Mouse (Mus musculus): ENCODE measurements around the gene Notch3. TPM values are rescaled to one million over a fixed set of nuclear protein-coding genes. Genes with fewer than 3 reads are reported as not detected.
"Not testable (repeated sequence)": the region's sequence is repeated elsewhere in the genome, so short reads cannot be mapped to it uniquely, and the experiment has no call there.

The Notch3 gene
- polyA plus RNA-seq, 1 experiment from 2014 or later: 23.4 TPM

DNA sequence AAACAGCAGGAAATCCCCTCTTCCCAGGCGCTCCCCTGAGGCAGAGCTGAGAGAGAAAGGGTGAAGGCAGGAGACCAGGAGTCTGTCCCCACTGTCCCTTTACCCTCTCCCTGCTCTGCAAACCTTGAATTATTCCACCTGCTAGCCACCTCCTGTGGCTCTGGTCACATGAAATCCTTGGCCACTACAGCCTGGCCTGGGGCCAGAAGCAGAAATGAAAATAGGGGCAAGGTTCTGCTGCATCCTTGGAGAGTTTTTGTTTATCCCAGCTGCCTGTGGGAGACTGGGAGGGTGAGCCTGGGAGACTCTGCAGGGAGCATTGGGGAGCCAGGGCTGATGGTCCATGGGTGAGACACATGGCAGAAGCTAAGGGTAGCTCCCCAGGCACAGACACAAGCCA lies 69.0 kb downstream of the Notch3 start:
- peaks cover 49% of the 10 kb centered on the region for H3K27me3 ChIP-seq (ENCODE audit: low read depth, poor library complexity, severe bottlenecking)
- peaks cover 15% of the 10 kb centered on the region; the same call in 1 of the 2 replicates for H3K9me3 ChIP-seq (replicated peaks)
- 50% methylated on average over 1 of the region's 1 CpGs for WGBS
- H3K4me1 ChIP-seq: peaks cover 13% of the 10 kb centered on the region
- DNase-seq (ENCODE audit: low spot score): no peak
- no peak overlapping the region for H3K27ac ChIP-seq (replicated peaks)
- H3K36me3 ChIP-seq: no peaks in the 10 kb centered on the region
- no peak overlapping the region for H3K4me3 ChIP-seq

DNA sequence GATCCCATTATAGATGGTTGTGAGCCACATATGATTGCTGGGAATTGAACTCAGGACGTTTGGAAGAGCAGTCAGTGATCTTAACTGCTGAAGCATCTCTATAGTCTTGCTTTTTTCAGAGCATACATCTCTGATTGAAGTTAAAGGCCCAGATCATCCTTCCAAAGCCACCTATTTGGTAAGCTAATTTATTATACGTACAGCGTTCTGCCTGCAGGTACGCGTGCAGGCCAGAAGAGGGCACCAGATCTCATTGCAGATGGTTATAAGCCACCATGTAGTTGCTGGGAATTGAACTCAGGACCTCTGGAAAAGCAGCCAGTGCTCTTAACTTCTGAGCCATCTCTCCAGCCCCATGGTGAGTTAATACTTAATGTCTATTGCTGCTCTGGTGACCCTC lies 73.8 kb downstream of the Notch3 start:
- no peak for DNase-seq (ENCODE audit: low spot score)
- H3K9me3 ChIP-seq (replicated peaks): peaks cover 15% of the 10 kb centered on the region; the same call in 1 of the 2 replicates
- no peaks in the 10 kb centered on the region for H3K36me3 ChIP-seq
- H3K27me3 ChIP-seq (ENCODE audit: low read depth, poor library complexity, severe bottlenecking): peaks cover 5% of the 10 kb centered on the region; the same call in 1 of the 2 replicates
- H3K4me3 ChIP-seq: no peak overlapping the region
- H3K27ac ChIP-seq (replicated peaks): no peak overlapping the region
- WGBS: 82% methylated on average over 5 of the region's 5 CpGs
- peaks cover 19% of the 10 kb centered on the region for H3K4me1 ChIP-seq

DNA sequence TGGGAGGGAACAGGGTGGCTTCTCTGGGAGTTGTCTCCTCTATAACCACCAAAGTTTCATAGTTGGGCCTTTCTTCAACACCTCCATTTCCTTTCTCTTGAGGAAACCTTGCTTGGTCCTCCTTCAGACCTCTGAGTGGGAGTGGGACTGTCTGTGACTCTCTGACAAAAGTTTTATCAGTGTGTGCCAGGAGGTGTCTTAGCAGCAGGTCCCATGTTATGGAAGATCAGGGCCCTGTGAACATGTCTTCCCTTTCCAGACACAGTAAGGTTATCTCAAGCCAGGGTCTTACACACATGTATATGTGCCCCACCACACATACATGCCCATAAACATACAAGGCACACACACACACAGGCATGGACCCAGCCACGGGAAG lies 74.4 kb downstream of the Notch3 start:
- DNase-seq (ENCODE audit: low spot score): no peak
- no peak overlapping the region for H3K4me3 ChIP-seq

DNA sequence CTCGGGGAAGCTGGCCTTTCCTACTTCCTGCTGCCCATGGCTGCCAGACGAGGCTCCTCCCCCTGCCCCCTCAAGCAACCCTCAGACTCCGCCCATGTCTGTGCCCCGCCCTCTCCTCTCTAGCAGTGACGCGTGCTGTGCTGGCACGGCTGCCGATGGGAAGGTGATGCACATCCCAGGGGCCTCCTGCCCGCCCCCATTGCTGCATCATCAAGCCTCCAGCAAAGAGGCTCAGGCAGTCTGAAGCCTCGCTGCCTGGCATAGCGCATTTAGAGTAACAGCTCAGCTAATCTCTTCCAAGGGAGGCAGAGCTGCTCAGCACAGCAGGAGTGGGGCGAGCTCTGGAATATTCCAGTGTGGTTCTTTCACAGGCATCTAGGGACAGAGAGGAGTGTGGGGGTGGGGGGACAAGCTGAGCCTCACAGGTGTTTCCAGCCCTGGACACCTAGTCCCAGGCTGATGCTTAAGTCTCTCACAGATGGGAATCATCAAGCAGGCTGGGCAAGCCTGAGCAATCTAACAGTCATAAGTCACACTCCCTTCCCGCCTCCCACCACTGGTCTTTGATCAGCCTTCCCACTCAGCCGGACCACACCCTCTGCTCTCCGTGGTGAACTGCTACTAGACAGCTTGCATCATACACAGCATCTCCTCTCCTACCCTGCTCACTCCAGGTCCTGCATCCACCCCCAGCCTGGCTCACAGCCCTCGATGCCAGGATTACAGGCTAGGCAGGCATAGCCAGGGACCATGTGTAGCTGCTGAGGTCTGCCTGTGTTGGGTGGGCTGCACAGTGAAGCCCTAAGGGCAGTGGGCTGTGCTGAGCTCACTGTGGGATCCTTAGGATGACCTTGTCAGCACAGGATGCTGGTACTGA lies 75.0 kb downstream of the Notch3 start:
- H3K27me3 ChIP-seq (ENCODE audit: low read depth, poor library complexity, severe bottlenecking); H3K36me3 ChIP-seq: not testable (repeated sequence)
- peaks cover 15% of the 10 kb centered on the region; the same call in 1 of the 2 replicates for H3K9me3 ChIP-seq (replicated peaks)
- H3K27ac ChIP-seq (replicated peaks): peak overlapping the region; percentile 82
- WGBS: 12% methylated on average over 15 of the region's 16 CpGs
- peak; percentile 86 for DNase-seq (ENCODE audit: low spot score)
- peak overlapping the region; percentile 50 for H3K4me3 ChIP-seq
- peaks cover 19% of the 10 kb centered on the region for H3K4me1 ChIP-seq

More for the DNA sequence above, 74.4 kb downstream of the Notch3 start:
- 85% methylated on average over 1 of the region's 1 CpGs for WGBS
- H3K27ac ChIP-seq (replicated peaks): no peak overlapping the region
- peaks cover 15% of the 10 kb centered on the region; the same call in 1 of the 2 replicates for H3K9me3 ChIP-seq (replicated peaks)
- H3K36me3 ChIP-seq: no peaks in the 10 kb centered on the region
- H3K27me3 ChIP-seq (ENCODE audit: low read depth, poor library complexity, severe bottlenecking): no peaks in the 10 kb centered on the region
- peaks cover 19% of the 10 kb centered on the region for H3K4me1 ChIP-seq

DNA sequence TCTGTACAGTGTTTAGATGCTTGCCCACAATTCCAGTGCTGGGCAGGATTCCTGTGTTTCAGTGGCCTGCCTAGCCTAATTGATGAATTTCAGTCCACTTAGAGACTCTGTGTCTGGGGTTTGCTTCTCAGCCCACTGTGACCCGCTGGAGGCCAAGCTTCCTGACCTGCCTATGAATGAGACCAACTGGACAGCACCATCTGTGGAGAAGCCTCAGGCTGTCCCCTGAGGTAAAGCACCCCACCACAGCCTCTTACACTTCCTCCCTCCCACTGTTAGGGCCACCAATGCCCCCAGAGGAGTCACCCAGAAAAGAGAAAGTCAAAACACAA lies 75.7 kb downstream of the Notch3 start:
- H3K4me1 ChIP-seq: peaks cover 19% of the 10 kb centered on the region
- H3K27ac ChIP-seq (replicated peaks): peak overlapping the region; percentile 82
- peak overlapping the region; percentile 50 for H3K4me3 ChIP-seq
- peaks cover 15% of the 10 kb centered on the region; the same call in 1 of the 2 replicates for H3K9me3 ChIP-seq (replicated peaks)
- H3K27me3 ChIP-seq (ENCODE audit: low read depth, poor library complexity, severe bottlenecking): no peaks in the 10 kb centered on the region
- H3K36me3 ChIP-seq: no peaks in the 10 kb centered on the region
- DNase-seq (ENCODE audit: low spot score): no peak
- 50% methylated on average over 1 of the region's 1 CpGs for WGBS

DNA sequence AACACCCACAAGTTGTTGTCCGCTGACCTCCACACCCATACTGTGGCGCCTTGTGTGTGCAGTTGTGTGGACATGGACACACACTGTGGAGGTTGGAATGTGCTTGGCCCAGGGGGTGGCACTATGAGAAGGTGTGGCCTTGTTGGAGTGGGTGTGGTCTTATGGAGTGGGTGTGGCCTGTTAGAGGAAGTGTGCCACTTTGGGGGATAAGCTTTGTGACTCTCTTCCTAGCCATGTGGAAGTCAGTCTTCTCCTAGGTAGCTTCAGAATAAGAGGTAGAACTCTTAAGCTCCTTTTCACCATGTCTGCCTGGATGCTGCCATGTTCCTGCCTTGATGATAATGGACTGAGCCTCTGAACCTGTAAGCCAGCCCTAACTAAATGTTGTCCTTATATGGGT lies 79.6 kb downstream of the Notch3 start:
- WGBS: 91% methylated on average over 2 of the region's 2 CpGs
- no peak for DNase-seq (ENCODE audit: low spot score)
- Histone ChIP-seq H3K9me3 (replicated peaks) (no peaks in the 10 kb centered on the region), H3K4me3 (no peak overlapping the region), H3K27me3 (ENCODE audit: low read depth, poor library complexity, severe bottlenecking) (no peaks in the 10 kb centered on the region), H3K4me1 (peaks cover 19% of the 10 kb centered on the region), H3K36me3 (no peaks in the 10 kb centered on the region), H3K27ac (replicated peaks) (no peak overlapping the region)

DNA sequence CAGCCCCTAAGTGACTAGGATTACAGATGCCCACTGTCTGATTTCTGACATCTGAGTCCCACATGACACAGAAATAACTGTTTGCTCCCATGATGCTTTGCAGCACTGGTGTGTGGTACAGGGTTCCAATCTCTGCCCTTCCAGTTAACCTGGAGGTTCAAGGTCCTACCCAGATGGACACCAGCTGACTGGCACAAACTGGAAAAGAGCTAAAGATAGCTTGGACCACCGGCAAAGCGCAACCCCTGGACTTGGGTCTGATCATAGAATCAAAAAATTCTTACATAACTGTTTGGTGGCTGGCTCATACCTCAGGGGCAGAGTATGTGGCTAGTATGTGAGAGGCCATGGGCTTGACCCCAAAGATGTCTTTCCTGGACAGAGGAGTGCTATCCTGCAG lies 83.3 kb downstream of the Notch3 start:
- Histone ChIP-seq H3K9me3 (replicated peaks) (no peaks in the 10 kb centered on the region), H3K27ac (replicated peaks) (no peak overlapping the region), H3K36me3 (no peaks in the 10 kb centered on the region), H3K27me3 (ENCODE audit: low read depth, poor library complexity, severe bottlenecking) (0 out of 2 replicates have a peak, but pooled peaks cover 4% of the 10 kb centered on the region), H3K4me3 (no peak overlapping the region), H3K4me1 (no peaks in the 10 kb centered on the region)
- DNase-seq (ENCODE audit: low spot score): no peak
- 92% methylated on average over 2 of the region's 2 CpGs for WGBS

DNA sequence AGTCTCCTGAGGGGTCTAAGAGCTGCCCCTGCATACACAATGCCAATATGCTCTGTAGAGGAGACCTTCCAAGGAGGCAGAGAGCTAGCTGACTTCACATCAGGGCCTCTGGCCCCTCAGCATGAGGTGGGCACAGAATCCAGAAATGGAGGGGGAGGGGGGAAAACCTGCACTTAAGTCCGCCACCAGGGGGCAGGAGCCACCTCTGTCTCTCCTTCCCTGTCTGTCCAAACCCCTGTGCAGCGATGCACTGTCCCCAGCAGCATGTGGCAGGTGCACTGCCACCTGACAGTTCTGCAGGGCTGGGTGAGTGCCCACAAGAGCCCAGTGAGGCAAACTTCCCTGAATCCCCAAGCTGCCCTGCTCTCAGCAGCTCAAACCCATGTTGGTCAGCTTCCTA lies 91.5 kb downstream of the Notch3 start:
- H3K4me1 ChIP-seq: peaks cover 7% of the 10 kb centered on the region; the same call in 1 of the 2 replicates
- 0 out of 2 replicates have a peak, but pooled peaks cover under 1% of the 10 kb centered on the region for H3K9me3 ChIP-seq (replicated peaks)
- no peaks in the 10 kb centered on the region for H3K36me3 ChIP-seq
- no peak overlapping the region for H3K27ac ChIP-seq (replicated peaks)
- 3% methylated on average over 2 of the region's 2 CpGs for WGBS
- H3K27me3 ChIP-seq (ENCODE audit: low read depth, poor library complexity, severe bottlenecking): 0 out of 2 replicates have a peak, but pooled peaks cover 4% of the 10 kb centered on the region
- H3K4me3 ChIP-seq: no peak overlapping the region
- peak; percentile 63 for DNase-seq (ENCODE audit: low spot score)

DNA sequence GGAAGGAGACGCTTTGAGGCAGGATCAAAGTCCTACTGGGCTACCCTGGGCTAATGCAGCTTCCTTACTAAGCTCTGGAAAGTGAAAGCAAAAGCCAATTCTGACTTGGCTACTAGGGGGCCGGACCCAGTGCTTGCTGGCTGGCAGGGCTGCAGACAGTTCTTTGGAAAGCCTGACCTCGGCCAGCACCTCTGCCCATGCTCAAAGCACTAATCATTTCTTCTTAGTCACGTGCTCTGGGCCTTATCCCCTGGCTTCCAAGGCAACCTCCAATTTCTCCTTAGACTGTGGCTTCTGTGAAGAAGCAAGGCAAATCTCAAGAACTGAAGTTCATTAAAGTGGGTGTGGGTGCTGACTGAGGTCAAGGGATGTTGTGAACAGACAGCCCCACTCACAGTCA lies 92.0 kb downstream of the Notch3 start:
- Histone ChIP-seq H3K4me3 (no peak overlapping the region), H3K4me1 (peaks cover 7% of the 10 kb centered on the region; the same call in 1 of the 2 replicates), H3K36me3 (no peaks in the 10 kb centered on the region), H3K27ac (replicated peaks) (no peak overlapping the region), H3K9me3 (replicated peaks) (0 out of 2 replicates have a peak, but pooled peaks cover 6% of the 10 kb centered on the region), H3K27me3 (ENCODE audit: low read depth, poor library complexity, severe bottlenecking) (0 out of 2 replicates have a peak, but pooled peaks cover 4% of the 10 kb centered on the region)
- DNase-seq (ENCODE audit: low spot score): no peak
- WGBS: 57% methylated on average over 4 of the region's 4 CpGs

DNA sequence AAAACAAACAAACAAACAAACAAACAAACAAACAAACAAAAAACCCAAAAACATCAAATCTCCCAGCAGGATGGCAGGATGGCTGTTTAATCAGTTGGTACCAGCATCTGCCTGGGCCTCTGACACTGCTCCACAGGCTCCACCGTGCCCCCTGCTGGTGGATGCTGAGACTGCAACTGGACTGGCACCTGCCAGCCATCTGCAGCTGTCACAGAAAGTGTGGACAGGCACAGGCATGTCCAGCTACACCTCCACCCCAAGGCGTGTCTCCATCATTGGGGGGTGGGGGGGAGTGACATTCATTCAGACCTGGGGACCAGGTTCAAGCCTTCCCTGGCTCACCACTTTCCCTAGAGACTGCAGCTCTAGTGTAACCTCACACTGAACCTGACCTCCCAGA lies 93.3 kb downstream of the Notch3 start:
- Histone ChIP-seq H3K4me3 (no peak overlapping the region), H3K27ac (replicated peaks) (0 out of 2 replicates have a peak overlapping the region, but pooled peaks have one; percentile 23), H3K36me3 (no peaks in the 10 kb centered on the region), H3K9me3 (replicated peaks) (0 out of 2 replicates have a peak, but pooled peaks cover 7% of the 10 kb centered on the region), H3K4me1 (peaks cover 7% of the 10 kb centered on the region; the same call in 1 of the 2 replicates), H3K27me3 (ENCODE audit: low read depth, poor library complexity, severe bottlenecking) (no peaks in the 10 kb centered on the region)
- peak; percentile 87 for DNase-seq (ENCODE audit: low spot score)
- 5% methylated on average over 2 of the region's 2 CpGs for WGBS

Other genes starting within 250 kb of the Notch3 start
- gene Rrp1b, start 130.8 kb downstream of the Notch3 start, polyA plus RNA-seq (2016; fragmentation: Nextera tagmentation; extraction: Ambion mirVana): 86.1 and 102 TPM in 2 replicates
- gene Hsf2bp, start 130.5 kb downstream of the Notch3 start, polyA plus RNA-seq (2016; fragmentation: Nextera tagmentation; extraction: Ambion mirVana): 0.47 and 0.68 TPM in 2 replicates
- 0.19 and 0.24 TPM in 2 replicates for gene Ephx3, start 22.7 kb upstream of the Notch3 start, polyA plus RNA-seq (2016; fragmentation: Nextera tagmentation; extraction: Ambion mirVana)
- 110 and 112 TPM in 2 replicates for gene Brd4, start 117.9 kb upstream of the Notch3 start, polyA plus RNA-seq (2016; fragmentation: Nextera tagmentation; extraction: Ambion mirVana)
- gene Akap8, start 154.4 kb upstream of the Notch3 start, polyA plus RNA-seq (2016; fragmentation: Nextera tagmentation; extraction: Ambion mirVana): 130 and 140 TPM in 2 replicates
- gene Akap8l, start 183.8 kb upstream of the Notch3 start, polyA plus RNA-seq (2016; fragmentation: Nextera tagmentation; extraction: Ambion mirVana): 90.2 and 106 TPM in 2 replicates
- gene Wiz, start 222.6 kb upstream of the Notch3 start, polyA plus RNA-seq (2016; fragmentation: Nextera tagmentation; extraction: Ambion mirVana): 22.3 and 25.6 TPM in 2 replicates
- gene Rasal3, start 236.7 kb upstream of the Notch3 start, polyA plus RNA-seq (2016; fragmentation: Nextera tagmentation; extraction: Ambion mirVana): 0.40 and 0.42 TPM in 2 replicates